Mouse (Mus musculus): ENCODE data around the gene Tbxas1.

Gene Tbxas1

GRCm38 (mm10) chr6:39005267-39005944 lies 130.2 kb downstream of the Tbxas1 start:
- no peak for DNase-seq

GRCm38 (mm10) chr6:39005945-39006572 lies 130.9 kb downstream of the Tbxas1 start:
- DNase-seq, result no peak

GRCm38 (mm10) chr6:39007223-39007622 lies 132.0 kb downstream of the Tbxas1 start:
- DNase-seq, result no peak

GRCm38 (mm10) chr6:39008116-39008515 lies 132.9 kb downstream of the Tbxas1 start:
- no peak for DNase-seq

- DNase-seq, result no peak
These were observed 138.0 kb downstream of the Tbxas1 start for GRCm38 (mm10) chr6:39013034-39013832.

GRCm38 (mm10) chr6:39017942-39018341 lies 142.7 kb downstream of the Tbxas1 start:
- DNase-seq, result no peak

GRCm38 (mm10) chr6:39018805-39019204 lies 143.6 kb downstream of the Tbxas1 start:
- DNase-seq, result peak in 1 of 2 experiments; percentile 32

GRCm38 (mm10) chr6:39019219-39019618 lies 144.0 kb downstream of the Tbxas1 start:
- DNase-seq, result no peak

- no peak for DNase-seq
These were observed 146.7 kb downstream of the Tbxas1 start for GRCm38 (mm10) chr6:39021909-39022308.

GRCm38 (mm10) chr6:39022461-39023181 lies 147.4 kb downstream of the Tbxas1 start:
- DNase-seq, result no peak

GRCm38 (mm10) chr6:39024631-39025030 lies 149.4 kb downstream of the Tbxas1 start:
- DNase-seq, result no peak

- DNase-seq, result no peak
These were observed 149.8 kb downstream of the Tbxas1 start for GRCm38 (mm10) chr6:39025038-39025437.

- peak in 1 of 2 experiments; percentile 15 for DNase-seq
These were observed 155.5 kb downstream of the Tbxas1 start for GRCm38 (mm10) chr6:39030714-39031113.

GRCm38 (mm10) chr6:39033676-39034075 lies 158.5 kb downstream of the Tbxas1 start:
- DNase-seq, result peak in 1 of 2 experiments; percentile 13

GRCm38 (mm10) chr6:39035039-39035438 lies 159.8 kb downstream of the Tbxas1 start:
- DNase-seq, result no peak

- peak; percentile 45 to 51 for DNase-seq
These were observed 161.0 kb downstream of the Tbxas1 start for GRCm38 (mm10) chr6:39036204-39036603.

- DNase-seq, result no peak
These were observed 165.2 kb downstream of the Tbxas1 start for GRCm38 (mm10) chr6:39040451-39040850.

GRCm38 (mm10) chr6:39049141-39049540 lies 173.9 kb downstream of the Tbxas1 start:
- no peak for DNase-seq

GRCm38 (mm10) chr6:39050836-39051235 lies 175.6 kb downstream of the Tbxas1 start:
- no peak for DNase-seq

GRCm38 (mm10) chr6:39051799-39052556 lies 176.8 kb downstream of the Tbxas1 start:
- peak in 1 of 2 experiments; percentile 50 for DNase-seq

- peak in 1 of 2 experiments; percentile 39 for DNase-seq
These were observed 177.4 kb downstream of the Tbxas1 start for GRCm38 (mm10) chr6:39052636-39053035.
